Mouse (Mus musculus) limb, embryonic 14.5 days (tissue): ENCODE measurements around the gene Serhl. TPM values are rescaled to one million over a fixed set of nuclear protein-coding genes. Genes with fewer than 3 reads are reported as not detected.
A peak's percentile ranks its signal among the peaks of the same experiment; 100 is the strongest.

ENCODE experiments used
- ATAC-seq: fragments of 200-750 bp; cut with Nextera tagmentation; 2 replicates; pipeline ENCODE4 v1.8.0; 2017; ENCODE audit warnings: low read depth, moderate number of reproducible peaks, moderate TSS enrichment; ENCODE audit not compliant: low FRiP score
- DNase-seq: peaks from one replicate; pipeline ENCODE4 v3.0.0-alpha.2; 2015; ENCODE audit warnings: low spot score
- H3K27ac ChIP-seq: fragments of 300-500 bp; sonication (generic); replicated peaks from 2 replicates; pipeline ENCODE4 v1.5.1; 2014; ENCODE audit warnings: low read depth, mild to moderate bottlenecking, low read length, moderate library complexity, mixed read lengths
- H3K27me3 ChIP-seq: fragments of 300-500 bp; sonication (generic); 2 replicates; pipeline ENCODE4 v1.6.1; 2014; ENCODE audit warnings: low read length, mixed read lengths; ENCODE audit not compliant: control insufficient read depth, insufficient read depth
- H3K36me3 ChIP-seq: fragments of 300-500 bp; sonication (generic); 2 replicates; pipeline ENCODE4 v1.6.1; 2014; ENCODE audit warnings: mild to moderate bottlenecking, low read length, moderate library complexity, mixed read lengths; ENCODE audit not compliant: control insufficient read depth, insufficient read depth
- H3K4me1 ChIP-seq: fragments of 300-500 bp; sonication (generic); 2 replicates; pipeline ENCODE4 v1.6.1; 2014; ENCODE audit warnings: antibody characterized with exemption, low read length, mixed read lengths; ENCODE audit not compliant: control insufficient read depth, insufficient read depth
- H3K4me2 ChIP-seq: fragments of 300-500 bp; sonication (generic); replicated peaks from 2 replicates; pipeline ENCODE4 v1.6.1; 2014; ENCODE audit warnings: low read depth, mild to moderate bottlenecking, low read length, moderate library complexity; ENCODE audit not compliant: severe bottlenecking
- H3K4me3 ChIP-seq: fragments of 300-500 bp; sonication (generic); replicated peaks from 2 replicates; pipeline ENCODE4 v1.5.1; 2014; ENCODE audit warnings: low read length
- H3K9ac ChIP-seq: fragments of 300-500 bp; sonication (generic); 2 replicates; pipeline ENCODE4 v1.6.1; 2014; ENCODE audit warnings: mild to moderate bottlenecking, low read depth, low read length, moderate library complexity; ENCODE audit not compliant: severe bottlenecking
- H3K9me3 ChIP-seq: fragments of 300-500 bp; sonication (generic); 2 replicates; pipeline ENCODE4 v1.6.1; 2016; ENCODE audit warnings: low read length; ENCODE audit not compliant: control insufficient read depth
- POLR2A ChIP-seq: fragments of 200-500 bp; IDR thresholded peaks from 2 replicates; pipeline ENCODE4 v1.8.0; 2012; ENCODE audit warnings: inconsistent platforms, mild to moderate bottlenecking, moderate library complexity, borderline replicate concordance; ENCODE audit not compliant: insufficient read depth, insufficient read length; ENCODE audit errors: extremely low read depth
- WGBS: fragments of 180-500 bp; shearing (Covaris S2); extraction: QIAGEN DNeasy Blood & Tissue Kit; methylation state at CpG from one replicate; pipeline ENCODE4 v1.1.7; 2014; 5-methylcytosine and 5-hydroxymethylcytosine counted together
- polyA plus RNA-seq, 2 experiments: library from polyadenylated mRNA; depleted of rRNA in 1 of 2; stranded (reverse) in 1 of 2; unstranded in 1 of 2; fragments of >200 nt; fragmentation: Nextera tagmentation in 1 of 2; extraction: Ambion mirVana in 1 of 2; gene quantifications; 2 replicates each; pipeline versions ENCODE4 v1.2.1 to v1.2.3; 2012 to 2014

Serhl gene
- polyA plus RNA-seq, 2 experiments, result 62.7 to 68.2 TPM

GRCm38 (mm10) chr15:83134671-83135070 is 45.4 kb downstream of the Serhl start:
- Histone ChIP-seq H3K4me3 (no peak overlapping the region), H3K4me1 (no peaks in the 10 kb centered on the region), H3K27ac (no peak overlapping the region), H3K9me3 (no peaks in the 10 kb centered on the region), H3K4me2 (no peak overlapping the region), H3K27me3 (no peaks in the 10 kb centered on the region), H3K36me3 (peaks cover 89% of the 10 kb centered on the region), H3K9ac (no peak overlapping the region)
- ATAC-seq, result no peak
- WGBS, result 90% methylated on average over 6 of the region's 6 CpGs
- DNase-seq, result no peak
- TF ChIP-seq POLR2A, result no peak

GRCm38 (mm10) chr15:83135654-83136053 is 46.3 kb downstream of the Serhl start:
- H3K27me3 ChIP-seq, result no peaks in the 10 kb centered on the region
- H3K4me1 ChIP-seq, result no peaks in the 10 kb centered on the region
- TF ChIP-seq POLR2A, result no peak
- WGBS, result 85% methylated on average over 2 of the region's 2 CpGs
- DNase-seq, result no peak
- H3K9ac ChIP-seq, result no peak overlapping the region
- no peaks in the 10 kb centered on the region for H3K9me3 ChIP-seq
- H3K4me2 ChIP-seq, result no peak overlapping the region
- no peak for ATAC-seq
- H3K36me3 ChIP-seq, result peaks cover 81% of the 10 kb centered on the region
- no peak overlapping the region for H3K4me3 ChIP-seq
- no peak overlapping the region for H3K27ac ChIP-seq

GRCm38 (mm10) chr15:83142861-83143260 is 53.6 kb downstream of the Serhl start:
- Histone ChIP-seq H3K27me3 (no peaks in the 10 kb centered on the region), H3K27ac (no peak overlapping the region), H3K4me1 (peaks cover 3% of the 10 kb centered on the region; the same call in 1 of the 2 replicates), H3K36me3 (peaks cover 33% of the 10 kb centered on the region), H3K4me2 (no peak overlapping the region), H3K9me3 (no peaks in the 10 kb centered on the region), H3K4me3 (no peak overlapping the region), H3K9ac (no peak overlapping the region)
- TF ChIP-seq POLR2A, result no peak
- ATAC-seq (no peak), DNase-seq (no peak)
- WGBS, result 62% methylated on average over 5 of the region's 5 CpGs

- Histone ChIP-seq H3K4me1 (peaks cover 7% of the 10 kb centered on the region), H3K4me2 (no peak overlapping the region), H3K4me3 (no peak overlapping the region), H3K27ac (no peak overlapping the region), H3K36me3 (peaks cover 22% of the 10 kb centered on the region), H3K9ac (no peak overlapping the region), H3K27me3 (no peaks in the 10 kb centered on the region), H3K9me3 (no peaks in the 10 kb centered on the region)
- ATAC-seq (no peak), DNase-seq (no peak)
- WGBS, result 90% methylated on average over 6 of the region's 6 CpGs
- TF ChIP-seq POLR2A, result no peak
Measured at GRCm38 (mm10) chr15:83145541-83145940, 56.2 kb downstream of the Serhl start.

GRCm38 (mm10) chr15:83148395-83148794 is 59.1 kb downstream of the Serhl start:
- Histone ChIP-seq H3K9me3 (no peaks in the 10 kb centered on the region), H3K4me3 (peak overlapping the region; percentile 93), H3K4me1 (peaks cover 7% of the 10 kb centered on the region), H3K27ac (peak overlapping the region; percentile 98), H3K36me3 (peaks cover 22% of the 10 kb centered on the region), H3K4me2 (peak overlapping the region; percentile 82), H3K9ac (peak overlapping the region; percentile 97), H3K27me3 (no peaks in the 10 kb centered on the region)
- ATAC-seq (no peak), DNase-seq (no peak)
- 3% methylated on average over 21 of the region's 21 CpGs for WGBS
- no peak for TF ChIP-seq POLR2A

- peak overlapping the region; percentile 93 for H3K4me3 ChIP-seq
- DNase-seq, result peak; percentile 73
- H3K4me2 ChIP-seq, result peak overlapping the region; percentile 82
- H3K36me3 ChIP-seq, result peaks cover 26% of the 10 kb centered on the region
- H3K27ac ChIP-seq, result peak overlapping the region; percentile 98
- peak; percentile 74 for ATAC-seq
- 1% methylated on average over 35 of the region's 41 CpGs for WGBS
- peak overlapping the region; percentile 97 for H3K9ac ChIP-seq
- peaks cover 7% of the 10 kb centered on the region for H3K4me1 ChIP-seq
- H3K27me3 ChIP-seq, result no peaks in the 10 kb centered on the region
- no peaks in the 10 kb centered on the region for H3K9me3 ChIP-seq
- no peak for TF ChIP-seq POLR2A
Measured at GRCm38 (mm10) chr15:83148801-83149195, 59.5 kb downstream of the Serhl start.
